Mouse (Mus musculus) MEL (cell line): ENCODE results near the gene Fam234b. TPM values are rescaled to one million over a fixed set of nuclear protein-coding genes. Genes with fewer than 3 reads are reported as not detected.

Experiments
- DNase-seq: peaks from one replicate; pipeline ENCODE4 v3.0.0; 2011; ENCODE audit warnings: low read depth, low spot score
- H3K27ac ChIP-seq: 2 replicates; pipeline ENCODE4 v1.5.1; 2012; ENCODE audit warnings: low read depth, mild to moderate bottlenecking, control low read depth, low read length, moderate library complexity; ENCODE audit not compliant: control insufficient read depth
- H3K27me3 ChIP-seq, 2 experiments: fragments of 150-350 bp in 1 of 2; sonication (generic) in 1 of 2; 2 replicates each; pipeline ENCODE4 v1.6.1; 2012; ENCODE audit warnings: low read length in 2 of 2, mild to moderate bottlenecking in 2 of 2, improper control_type of control experiment in 1 of 2, moderate library complexity in 1 of 2; ENCODE audit not compliant: insufficient read depth in 2 of 2, control insufficient read depth in 1 of 2
- H3K36me3 ChIP-seq, 2 experiments: 2 replicates each; pipeline ENCODE4 v1.6.1; 2012 to 2014; ENCODE audit warnings: low read length in 2 of 2, improper control_type of control experiment in 1 of 2, inconsistent platforms in 1 of 2, mild to moderate bottlenecking in 1 of 2; ENCODE audit not compliant: insufficient read depth in 2 of 2, control insufficient read depth in 1 of 2
- H3K4me1 ChIP-seq, 2 experiments: fragments of 150-350 bp in 1 of 2; sonication (generic) in 1 of 2; 2 replicates each; pipeline ENCODE4 v1.6.1; 2012; ENCODE audit warnings: low read length in 2 of 2, improper control_type of control experiment in 1 of 2, mild to moderate bottlenecking in 1 of 2; ENCODE audit not compliant: insufficient read depth in 2 of 2, control insufficient read depth in 1 of 2
- H3K4me3 ChIP-seq, 2 experiments: fragments of 150-350 bp in 1 of 2; sonication (generic) in 1 of 2; 2 replicates each; pipeline ENCODE4 v1.5.1; 2012; ENCODE audit warnings: low read depth in 2 of 2, low read length in 2 of 2, mild to moderate bottlenecking in 2 of 2, moderate library complexity in 2 of 2, control low read depth in 1 of 2, improper control_type of control experiment in 1 of 2; ENCODE audit not compliant: control insufficient read depth in 1 of 2, insufficient read depth in 1 of 2
- H3K79me2 ChIP-seq: 2 replicates; pipeline ENCODE4 v1.6.1; 2012; ENCODE audit warnings: mild to moderate bottlenecking, low read length, moderate library complexity; ENCODE audit not compliant: control insufficient read depth, poor library complexity, insufficient read depth
- H3K9ac ChIP-seq: 2 replicates; pipeline ENCODE4 v1.6.1; 2012; ENCODE audit warnings: low read depth, mild to moderate bottlenecking, control low read depth, low read length, moderate library complexity; ENCODE audit not compliant: control insufficient read depth, poor library complexity, severe bottlenecking
- H3K9me3 ChIP-seq: fragments of 150-350 bp; sonication (generic); replicated peaks from 2 replicates; pipeline ENCODE4 v1.6.1; 2012; ENCODE audit warnings: mild to moderate bottlenecking, low read length, improper control_type of control experiment, moderate library complexity; ENCODE audit not compliant: insufficient read depth
- BHLHE40 ChIP-seq: IDR thresholded peaks from 2 replicates; pipeline ENCODE4 v1.6.1; 2012; ENCODE audit warnings: low read depth, mild to moderate bottlenecking, inconsistent platforms, low read length, improper control_type of control experiment, borderline replicate concordance
- CHD1 ChIP-seq: IDR thresholded peaks from 2 replicates; pipeline ENCODE4 v1.6.1; 2012; ENCODE audit warnings: low read depth, mild to moderate bottlenecking, inconsistent platforms, low read length, improper control_type of control experiment
- CHD2 ChIP-seq: IDR thresholded peaks from 2 replicates; pipeline ENCODE4 v1.6.1; 2011; ENCODE audit warnings: low read length, improper control_type of control experiment
- CTCF ChIP-seq, 3 experiments: IDR thresholded peaks in 2 of 3; conservative IDR thresholded peaks in 1 of 3; 2 replicates each; pipeline ENCODE4 v1.5.1; 2011 to 2012; ENCODE audit warnings: low read length in 3 of 3, low read depth in 2 of 3, mild to moderate bottlenecking in 2 of 3, improper control_type of control experiment in 1 of 3, inconsistent platforms in 1 of 3, mixed read lengths in 1 of 3, moderate library complexity in 1 of 3; ENCODE audit not compliant: control insufficient read depth in 1 of 3, insufficient read depth in 1 of 3, poor library complexity in 1 of 3, severe bottlenecking in 1 of 3
- GABPA ChIP-seq: IDR thresholded peaks from 2 replicates; pipeline ENCODE4 v1.6.1; 2012; ENCODE audit warnings: low read depth, mild to moderate bottlenecking, inconsistent platforms, low read length, improper control_type of control experiment, moderate library complexity
- JUND ChIP-seq: IDR thresholded peaks from 2 replicates; pipeline ENCODE4 v1.6.1; 2011; ENCODE audit warnings: low read depth, mild to moderate bottlenecking, improper control_type of control experiment, low read length
- KAT2A ChIP-seq: conservative IDR thresholded peaks from 2 replicates; pipeline ENCODE4 v1.6.1; 2012; ENCODE audit warnings: low read depth, low read length, improper control_type of control experiment, inconsistent platforms
- MAZ ChIP-seq: IDR thresholded peaks from 2 replicates; pipeline ENCODE4 v1.6.1; 2012; ENCODE audit warnings: low read depth, mild to moderate bottlenecking, inconsistent platforms, low read length, improper control_type of control experiment
- MXI1 ChIP-seq: IDR thresholded peaks from 2 replicates; pipeline ENCODE4 v1.6.1; 2011; ENCODE audit warnings: mild to moderate bottlenecking, low read depth, low read length, improper control_type of control experiment
- MYB ChIP-seq: IDR thresholded peaks from 2 replicates; pipeline ENCODE4 v1.6.1; 2011; ENCODE audit warnings: mild to moderate bottlenecking, low read depth, low read length, improper control_type of control experiment
- NELFE ChIP-seq: IDR thresholded peaks from 2 replicates; pipeline ENCODE4 v1.6.1; 2011; ENCODE audit warnings: low read depth, low read length, improper control_type of control experiment
- POLR2A ChIP-seq, 2 experiments: IDR thresholded peaks; 2 replicates each; pipeline ENCODE4 v1.6.1; 2011 to 2012; ENCODE audit warnings: low read length in 2 of 2, mild to moderate bottlenecking in 2 of 2, control low read depth in 1 of 2, improper control_type of control experiment in 1 of 2, low read depth in 1 of 2, moderate library complexity in 1 of 2; ENCODE audit not compliant: control insufficient read depth in 1 of 2, insufficient read depth in 1 of 2, poor library complexity in 1 of 2
- RAD21 ChIP-seq: IDR thresholded peaks from 2 replicates; pipeline ENCODE4 v1.6.1; 2011; ENCODE audit warnings: mild to moderate bottlenecking, low read depth, low read length, improper control_type of control experiment
- SMC3 ChIP-seq: IDR thresholded peaks from 2 replicates; pipeline ENCODE4 v1.6.1; 2011; ENCODE audit warnings: low read depth, low read length, improper control_type of control experiment
- TAL1 ChIP-seq: IDR thresholded peaks from 2 replicates; pipeline ENCODE4 v1.6.1; 2012; ENCODE audit warnings: mild to moderate bottlenecking, inconsistent platforms, low read length, moderate library complexity, mixed read lengths
- TBP ChIP-seq: IDR thresholded peaks from 2 replicates; pipeline ENCODE4 v1.8.0; 2011; ENCODE audit warnings: low read depth, low read length, improper control_type of control experiment
- UBTF ChIP-seq: IDR thresholded peaks from 2 replicates; pipeline ENCODE4 v1.6.1; 2012; ENCODE audit warnings: low read depth, mild to moderate bottlenecking, inconsistent platforms, low read length, improper control_type of control experiment, moderate library complexity, borderline replicate concordance; ENCODE audit not compliant: insufficient read depth
- ZC3H11A ChIP-seq: IDR thresholded peaks from 2 replicates; pipeline ENCODE4 v1.6.1; 2012; ENCODE audit warnings: low read depth, mild to moderate bottlenecking, inconsistent platforms, low read length, improper control_type of control experiment
- ZKSCAN1 ChIP-seq: IDR thresholded peaks from 2 replicates; pipeline ENCODE4 v1.6.1; 2012; ENCODE audit warnings: low read depth, mild to moderate bottlenecking, inconsistent platforms, low read length, improper control_type of control experiment, moderate library complexity
- ZNF384 ChIP-seq: IDR thresholded peaks from 2 replicates; pipeline ENCODE4 v1.6.1; 2012; ENCODE audit warnings: low read depth, mild to moderate bottlenecking, inconsistent platforms, low read length, improper control_type of control experiment
- polyA plus RNA-seq, 2 experiments: library from polyadenylated mRNA; stranded (reverse) in 1 of 2; unstranded in 1 of 2; fragments of >175 nt in 1 of 2; fragments of >200 nt in 1 of 2; gene quantifications; 2 replicates each; pipeline versions ENCODE4 v1.2.1 to v1.2.4; 2012; ENCODE audit warnings: low replicate concordance in 2 of 2, low read depth in 1 of 2; ENCODE audit not compliant: insufficient read length in 2 of 2, insufficient read depth in 1 of 2, missing spikeins in 1 of 2
- total RNA-seq: library from RNA; depleted of rRNA; stranded (reverse); fragments of 300-350 nt; gene quantifications from 2 replicates; pipeline ENCODE4 v1.2.3, GENCODE M21; 2012

Fam234b gene
- total and polyA plus RNA-seq, 3 experiments = 12.2 to 20.5 TPM; not detected in 1

DNA sequence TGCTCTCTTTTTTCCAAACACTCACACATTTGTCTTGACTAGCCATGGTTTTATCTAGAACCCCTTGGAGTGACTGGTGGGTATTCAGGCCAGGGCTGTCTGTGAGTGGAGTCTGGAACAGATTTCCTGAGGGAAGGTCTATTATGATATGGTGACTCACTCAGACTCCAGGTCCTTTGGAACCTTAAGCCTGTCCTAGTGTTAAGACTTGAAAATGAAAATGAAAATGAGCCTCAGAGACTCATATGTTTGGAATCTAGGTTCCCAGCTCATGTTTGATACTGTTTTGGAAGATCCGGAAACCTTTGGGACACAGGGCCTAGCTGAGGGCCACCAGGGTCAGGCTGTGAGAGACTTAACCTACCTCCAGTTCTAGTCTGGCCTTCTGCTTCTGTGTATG lies 68.3 kb downstream of the Fam234b start:
- H3K36me3 ChIP-seq = no peaks in the 10 kb centered on the region
- H3K4me1 ChIP-seq = no peaks in the 10 kb centered on the region
- H3K79me2 ChIP-seq = no peaks in the 10 kb centered on the region
- no peak for TF ChIP-seq TAL1
- TF ChIP-seq CTCF (IDR thresholded peaks at IDR 0.05 in 2 of 3, conservative IDR thresholded peaks at IDR 0.05 in 1 of 3; ENCODE audit: control insufficient read depth in 1 of 3, insufficient read depth in 1 of 3, low read depth in 2 of 3, low read length in 3 of 3, poor library complexity in 1 of 3, severe bottlenecking in 1 of 3) = no peak
- TF ChIP-seq ZKSCAN1 = no peak
- TF ChIP-seq CHD2 = no peak
- no peak for TF ChIP-seq KAT2A
- TF ChIP-seq UBTF = no peak
- no peak for TF ChIP-seq RAD21
- no peak for TF ChIP-seq JUND
- TF ChIP-seq MAZ = no peak
- no peak overlapping the region for H3K4me3 ChIP-seq
- no peak overlapping the region for H3K9ac ChIP-seq
- H3K27me3 ChIP-seq = no peaks in the 10 kb centered on the region
- no peaks in the 10 kb centered on the region for H3K9me3 ChIP-seq
- no peak overlapping the region for H3K27ac ChIP-seq
- no peak for DNase-seq

DNA sequence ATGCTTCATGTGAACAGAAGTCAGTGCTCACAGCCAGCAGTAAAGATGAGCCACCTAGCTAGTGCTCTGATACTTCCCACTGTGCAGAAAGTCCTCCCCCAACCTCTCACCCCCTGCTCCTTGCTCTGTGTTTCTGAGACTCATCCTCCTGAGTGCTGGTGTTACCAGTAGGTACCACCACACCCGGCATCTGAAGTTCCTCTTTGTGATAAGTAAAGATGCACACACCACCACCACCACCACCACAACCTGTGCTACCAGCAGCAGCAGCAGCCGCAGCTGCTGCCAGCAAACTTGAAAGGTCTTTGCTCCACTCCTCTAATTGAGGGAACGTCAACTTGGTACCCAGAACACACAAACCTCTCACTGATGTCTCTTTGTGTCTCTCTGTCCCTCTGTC lies 69.4 kb downstream of the Fam234b start:
- H3K4me1 ChIP-seq = no peaks in the 10 kb centered on the region
- H3K9me3 ChIP-seq = no peaks in the 10 kb centered on the region
- TF ChIP-seq POLR2A (IDR thresholded peaks at IDR 0.05; ENCODE audit: control insufficient read depth in 1 of 2, insufficient read depth in 1 of 2, low read depth in 1 of 2, low read length in 2 of 2, poor library complexity in 1 of 2) = no peak
- no peak for TF ChIP-seq MAZ
- TF ChIP-seq BHLHE40 = no peak
- TF ChIP-seq GABPA = no peak
- no peak for TF ChIP-seq MYB
- no peak for TF ChIP-seq SMC3
- TF ChIP-seq ZKSCAN1 = no peak
- no peak for TF ChIP-seq CHD1
- no peak for TF ChIP-seq NELFE
- TF ChIP-seq MXI1 = no peak
- no peak for TF ChIP-seq TBP
- no peak for TF ChIP-seq RAD21
- TF ChIP-seq ZNF384 = no peak
- no peak for TF ChIP-seq ZC3H11A
- H3K27me3 ChIP-seq = no peaks in the 10 kb centered on the region
- no peaks in the 10 kb centered on the region for H3K79me2 ChIP-seq
- H3K36me3 ChIP-seq = no peaks in the 10 kb centered on the region
- no peak for DNase-seq
- H3K27ac ChIP-seq = no peak overlapping the region
- no peak overlapping the region for H3K4me3 ChIP-seq
- no peak overlapping the region for H3K9ac ChIP-seq
